ENCODE assay signal across 8 mouse cellular contexts in genomic region chr6:135526460-135527160, GRCm38 (mm10).
DNase-seq lines count a peak whose midpoint lies in the region; ATAC-seq and TF ChIP-seq lines count a peak whose summit lies in the region.

No protein-coding gene starts in this region.

- peak; percentile 47; the same call in 1 of the 2 replicates for ATAC-seq in lung, embryonic 15.5 days (ENCODE audit: borderline replicate concordance, extremely low read depth, low FRiP score, low TSS enrichment)
- ATAC-seq in forebrain, embryonic 12.5 days (ENCODE audit: low FRiP score): peak; percentile 67; the same call in 1 of the 2 replicates
- peak; percentile 76 for ATAC-seq in neural tube, embryonic 12.5 days (ENCODE audit: low FRiP score, low read depth)

- no peaks in the 10 kb centered on the region for H3K9me3 ChIP-seq in lung, embryonic 15.5 days
- no peaks in the 10 kb centered on the region for H3K9me3 ChIP-seq in forebrain, embryonic 12.5 days
- no peaks in the 10 kb centered on the region for H3K9me3 ChIP-seq in neural tube, embryonic 12.5 days

- no peak for TF ChIP-seq CTCF in layer of hippocampus, adult 2 months (conservative IDR thresholded peaks at IDR 0.05)

- no peak overlapping the region for H3K4me3 ChIP-seq in lung, embryonic 15.5 days
- no peak overlapping the region for H3K4me3 ChIP-seq in forebrain, embryonic 12.5 days (replicated peaks)
- H3K4me3 ChIP-seq in layer of hippocampus, adult 2 months: peak overlapping the region; percentile 5; the same call in 1 of the 2 replicates
- H3K4me3 ChIP-seq in neural tube, embryonic 12.5 days: no peak overlapping the region

- no peaks in the 10 kb centered on the region for H3K36me3 ChIP-seq in lung, embryonic 15.5 days
- no peaks in the 10 kb centered on the region for H3K36me3 ChIP-seq in forebrain, embryonic 12.5 days (replicated peaks)
- H3K36me3 ChIP-seq in neural tube, embryonic 12.5 days: no peaks in the 10 kb centered on the region

- no peaks in the 10 kb centered on the region for H3K27me3 ChIP-seq in lung, embryonic 15.5 days
- no peaks in the 10 kb centered on the region for H3K27me3 ChIP-seq in forebrain, embryonic 12.5 days
- H3K27me3 ChIP-seq in neural tube, embryonic 12.5 days (replicated peaks): no peaks in the 10 kb centered on the region

- H3K9ac ChIP-seq in lung, embryonic 15.5 days: no peak overlapping the region
- H3K9ac ChIP-seq in forebrain, embryonic 12.5 days: no peak overlapping the region
- H3K9ac ChIP-seq in neural tube, embryonic 12.5 days: no peak overlapping the region

- peaks cover 10% of the 10 kb centered on the region for H3K4me1 ChIP-seq in lung, embryonic 15.5 days
- H3K4me1 ChIP-seq in forebrain, embryonic 12.5 days: peaks cover 20% of the 10 kb centered on the region
- H3K4me1 ChIP-seq in neural tube, embryonic 12.5 days: no peaks in the 10 kb centered on the region

- H3K4me2 ChIP-seq in lung, embryonic 15.5 days: no peak overlapping the region
- H3K4me2 ChIP-seq in forebrain, embryonic 12.5 days: no peak overlapping the region
- H3K4me2 ChIP-seq in neural tube, embryonic 12.5 days (replicated peaks): no peak overlapping the region

- WGBS in lung, embryonic 15.5 days: 78% methylated on average over 24 of the region's 24 CpGs
- WGBS in forebrain, embryonic 12.5 days: 85% methylated on average over 24 of the region's 24 CpGs
- WGBS in neural tube, embryonic 12.5 days: 86% methylated on average over 24 of the region's 24 CpGs

- no peak overlapping the region for H3K27ac ChIP-seq in lung, embryonic 15.5 days
- H3K27ac ChIP-seq in forebrain, embryonic 12.5 days: no peak overlapping the region
- H3K27ac ChIP-seq in layer of hippocampus, adult 2 months: peak overlapping the region; percentile 95
- H3K27ac ChIP-seq in neural tube, embryonic 12.5 days: no peak overlapping the region

- DNase-seq in lung, postnatal 14 days: no peak
- DNase-seq in layer of hippocampus, adult 2 months (ENCODE audit: low spot score in 2 of 2): peak; percentile 76 to 85
- no peak for DNase-seq in ovary, postnatal 10 days (ENCODE audit: low spot score)
- DNase-seq in kidney, adult 9 months: no peak
- DNase-seq in urinary bladder, postnatal 36 days (ENCODE audit: low spot score in 2 of 2): no peak

Comparison
In these comparisons a context has a peak if more than half of its experiments do, and no peak if none do; other contexts are left out.
1. DNase-seq: peak in layer of hippocampus, adult 2 months (2 of 2); none in lung, postnatal 14 days (single experiment), ovary, postnatal 10 days (single experiment), kidney, adult 9 months (single experiment) and urinary bladder, postnatal 36 days (0 of 2).
2. Peak in every context shown above with its lines, with median percentiles within 50 percentile points of each other: ATAC-seq.